Mouse (Mus musculus): ENCODE results near the gene Slc25a33.
"Not testable (repeated sequence)": the region's sequence is repeated elsewhere in the genome, so short reads cannot be mapped to it uniquely, and the experiment has no call there.

The Slc25a33 gene

DNA sequence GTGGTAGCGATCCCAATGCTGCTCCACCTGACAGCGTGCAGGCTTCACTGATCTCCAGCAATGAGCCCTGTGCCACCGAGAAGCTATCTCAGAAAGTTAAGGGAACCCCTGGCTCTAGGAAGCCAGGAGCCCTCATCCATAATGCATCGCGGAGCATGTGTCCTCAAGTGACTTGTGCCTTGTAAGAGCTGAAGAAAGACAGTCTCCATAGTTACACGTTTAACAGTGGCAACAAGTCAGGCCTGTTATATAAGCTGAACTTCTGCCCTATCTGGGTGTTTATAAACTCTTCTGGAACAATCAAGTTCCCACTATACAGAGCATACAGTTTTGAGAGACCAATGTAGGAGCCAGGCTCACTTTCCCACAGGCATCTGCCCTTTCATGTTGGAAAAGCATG, 15.7 kb downstream of the Slc25a33 start:
- no peak for DNase-seq (ENCODE audit: low read depth)

DNA sequence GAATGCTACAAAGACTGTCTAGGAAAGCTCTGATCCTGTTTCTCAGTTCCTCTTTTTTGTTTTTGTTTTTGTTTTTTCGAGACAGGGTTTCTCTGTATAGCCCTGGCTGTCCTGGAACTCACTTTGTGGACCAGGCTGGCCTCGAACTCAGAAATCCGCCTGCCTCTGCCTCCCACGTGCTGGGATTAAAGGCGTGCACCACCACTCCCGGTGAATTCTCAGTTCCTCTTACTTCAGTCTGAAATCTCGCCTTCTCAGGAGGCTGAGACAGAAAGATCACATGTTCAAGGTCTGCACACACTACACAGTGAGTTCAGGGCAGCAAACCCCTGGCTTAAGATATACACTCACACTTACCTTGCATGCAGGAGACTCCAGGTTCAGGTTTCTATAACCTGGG, 17.5 kb downstream of the Slc25a33 start:
- DNase-seq (ENCODE audit: low read depth) = not testable (repeated sequence)

DNA sequence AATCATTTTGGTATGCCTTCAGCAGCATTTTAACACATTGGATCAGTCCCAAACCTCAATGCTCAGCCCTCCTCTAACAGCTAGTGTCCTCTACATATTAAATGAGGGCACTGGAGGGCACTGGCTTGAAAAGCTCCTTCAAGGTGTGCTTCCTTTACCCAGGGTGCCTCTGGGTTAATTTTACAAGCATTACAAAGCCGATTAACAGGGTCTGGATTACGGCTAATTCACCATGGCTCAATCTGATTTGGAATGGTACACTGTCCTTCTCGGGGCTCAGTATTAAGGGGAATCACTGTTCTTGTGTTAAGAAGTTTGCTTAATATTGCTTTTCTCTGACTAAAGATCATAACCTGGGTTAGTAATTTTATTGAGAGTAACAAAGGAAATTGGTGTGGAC, 21.2 kb downstream of the Slc25a33 start:
- no peak for DNase-seq (ENCODE audit: low read depth)

GRCm38 (mm10) chr4:149752124-149752799, 21.8 kb downstream of the Slc25a33 start:
- DNase-seq (ENCODE audit: low read depth) = no peak

DNA sequence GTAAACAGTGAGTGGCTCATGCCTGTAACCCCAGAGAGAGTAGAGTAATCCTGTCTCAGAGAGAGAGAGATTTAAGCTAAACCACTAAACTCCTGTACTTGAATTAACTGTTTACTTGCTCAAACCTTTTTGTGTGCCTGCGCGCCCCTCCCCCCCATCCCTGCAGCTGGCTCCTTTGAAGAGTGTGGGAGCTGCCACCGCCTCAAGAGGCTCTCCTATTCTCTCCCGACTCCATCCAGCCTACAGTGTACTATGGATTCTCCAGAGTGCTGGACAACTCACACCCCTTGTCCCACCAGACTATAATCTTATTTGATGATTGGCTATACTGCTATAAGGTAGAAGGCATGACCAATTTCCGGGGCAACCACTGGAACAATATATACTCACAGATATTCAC, 23.4 kb downstream of the Slc25a33 start:
- DNase-seq (ENCODE audit: low read depth) = no peak

GRCm38 (mm10) chr4:149749663-149750015, 24.4 kb downstream of the Slc25a33 start:
- not testable (repeated sequence) for DNase-seq (ENCODE audit: low read depth)

DNA sequence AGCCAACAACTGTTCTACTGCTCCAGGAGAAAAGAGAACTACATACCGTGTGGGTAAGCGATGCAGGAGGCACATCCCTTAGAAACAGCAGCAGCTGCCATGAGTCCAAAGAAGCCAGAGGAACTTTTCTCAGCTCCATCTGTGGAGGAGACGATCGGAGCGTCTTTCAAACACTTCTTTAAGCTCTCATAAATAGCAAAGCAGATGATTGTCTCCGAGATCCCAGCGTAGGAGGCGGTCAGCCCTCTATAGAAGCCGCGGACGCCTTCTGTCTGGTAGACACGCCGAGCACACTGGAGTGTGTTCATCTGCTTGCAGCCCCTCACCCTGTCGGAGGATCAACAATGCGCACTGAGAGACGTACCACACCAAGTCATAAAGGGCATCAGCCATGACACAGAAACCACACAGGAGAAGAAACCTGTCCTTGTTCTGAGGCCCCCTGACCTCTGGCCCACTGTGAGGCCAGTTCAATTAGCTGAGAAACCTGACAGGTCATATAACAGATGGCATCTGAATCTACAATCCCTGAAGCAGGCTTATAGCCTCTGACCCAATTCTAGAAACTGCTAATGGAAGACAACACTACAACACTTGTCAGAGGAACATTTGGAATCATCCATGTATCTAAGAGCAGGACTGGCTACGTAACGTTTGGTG, 24.9 kb downstream of the Slc25a33 start:
- no peak for DNase-seq (ENCODE audit: low read depth)

DNA sequence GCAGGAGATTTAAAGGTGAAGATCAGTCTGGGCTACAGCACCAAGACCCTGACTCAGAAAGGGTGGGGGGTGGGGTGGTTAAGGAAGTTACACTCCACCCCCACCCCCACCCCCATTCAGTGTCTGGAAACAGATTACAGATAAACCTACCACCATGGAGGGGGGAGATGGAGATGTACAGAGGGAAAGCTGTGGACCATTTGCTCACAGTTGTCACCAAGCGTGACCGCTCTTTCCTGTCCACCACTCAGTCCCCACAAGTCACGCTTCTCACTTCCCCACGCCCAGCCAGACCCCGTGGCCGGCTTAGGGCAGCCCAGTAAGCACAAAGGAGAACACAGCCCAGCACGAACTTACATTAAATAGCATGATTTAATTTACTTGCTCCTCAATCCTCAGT, 30.0 kb downstream of the Slc25a33 start:
- no peak for DNase-seq (ENCODE audit: low read depth)

DNA sequence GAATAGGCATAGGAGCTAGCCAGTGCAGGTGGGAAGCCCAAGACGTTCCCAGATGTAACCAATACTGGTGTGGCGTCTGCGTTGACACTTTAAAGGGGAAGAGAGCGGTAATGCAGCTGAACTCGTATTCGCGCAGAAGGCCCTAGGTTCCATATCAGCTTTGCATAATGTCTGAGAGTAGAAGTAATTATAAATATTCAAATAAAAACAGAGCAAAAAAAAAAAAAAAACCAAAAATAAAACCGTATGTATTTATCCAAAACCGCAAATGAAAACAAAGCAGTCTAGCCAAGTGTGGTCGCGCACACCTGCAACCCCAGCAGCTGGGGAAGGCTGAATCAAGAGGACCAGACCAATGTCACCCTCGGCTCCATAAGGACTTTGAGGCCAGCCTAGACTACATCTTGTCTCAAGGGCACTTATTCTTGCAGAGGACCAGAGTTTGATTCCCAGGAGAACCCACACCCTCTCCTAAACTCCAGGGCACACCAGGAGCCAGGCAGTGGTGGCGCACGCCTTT, 32.0 kb downstream of the Slc25a33 start:
- DNase-seq (ENCODE audit: low read depth) = no peak

- no peak for DNase-seq (ENCODE audit: low read depth)
Measured at GRCm38 (mm10) chr4:149740301-149740700, 33.8 kb downstream of the Slc25a33 start.

- no peak for DNase-seq (ENCODE audit: low read depth)
Measured at GRCm38 (mm10) chr4:149739478-149739877, 34.6 kb downstream of the Slc25a33 start.

- peak; percentile 69 for DNase-seq (ENCODE audit: low read depth)
Measured at GRCm38 (mm10) chr4:149737383-149738324, 36.4 kb downstream of the Slc25a33 start, which contains the start of gene Tmem201. TSS of gene Tmem201 (minus strand) at chr4:149738044.

DNA sequence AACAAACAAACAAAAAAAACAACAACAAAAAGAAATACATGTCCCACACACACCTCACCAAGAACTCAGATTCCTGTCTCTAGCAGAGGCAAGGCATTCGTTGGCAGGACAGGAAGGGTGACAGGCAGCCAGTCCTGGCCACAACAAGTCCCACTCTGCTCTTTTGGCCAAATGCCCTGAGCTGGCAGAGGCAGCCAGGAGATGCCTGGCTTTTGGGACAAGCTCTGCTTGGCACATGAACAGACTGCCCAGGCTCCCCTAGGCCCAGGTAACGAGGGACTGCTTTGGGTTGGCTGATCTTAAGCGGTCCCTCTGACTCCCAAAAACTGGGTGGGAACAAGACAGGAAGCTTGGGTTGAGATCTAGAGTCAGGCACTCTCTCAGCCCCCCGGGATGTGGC, 37.5 kb downstream of the Slc25a33 start:
- no peak for DNase-seq (ENCODE audit: low read depth)

DNA sequence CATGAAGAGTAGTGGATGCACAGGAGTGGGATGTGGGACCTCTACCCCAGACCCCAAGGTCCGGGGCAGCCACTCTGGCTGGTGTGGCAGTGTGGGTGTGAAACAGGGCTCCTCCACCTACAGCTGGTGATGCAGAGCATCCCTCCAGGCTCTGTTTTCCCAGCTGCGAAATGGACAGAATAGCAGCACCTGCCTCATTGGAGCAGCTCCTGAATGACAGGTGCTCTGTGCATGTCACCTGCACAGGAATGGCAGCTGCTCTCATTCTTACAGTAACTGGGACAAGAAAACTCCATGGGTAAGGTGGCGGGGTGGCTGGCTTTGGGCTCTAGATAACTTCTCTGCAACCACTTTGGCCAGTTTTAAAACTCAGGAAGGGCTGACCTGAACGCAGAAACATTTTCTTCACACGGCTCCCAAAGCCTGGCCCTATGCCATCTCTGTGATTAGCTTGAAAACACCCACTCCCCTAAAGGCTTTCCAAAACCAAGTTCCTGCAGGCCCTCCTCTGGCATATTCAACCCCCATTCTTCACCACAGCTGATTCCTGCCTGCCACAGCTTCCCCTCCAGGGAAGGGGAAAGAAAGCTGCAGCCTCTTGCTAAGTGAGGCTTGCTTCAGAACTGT, 38.3 kb downstream of the Slc25a33 start:
- DNase-seq (ENCODE audit: low read depth) = no peak

DNA sequence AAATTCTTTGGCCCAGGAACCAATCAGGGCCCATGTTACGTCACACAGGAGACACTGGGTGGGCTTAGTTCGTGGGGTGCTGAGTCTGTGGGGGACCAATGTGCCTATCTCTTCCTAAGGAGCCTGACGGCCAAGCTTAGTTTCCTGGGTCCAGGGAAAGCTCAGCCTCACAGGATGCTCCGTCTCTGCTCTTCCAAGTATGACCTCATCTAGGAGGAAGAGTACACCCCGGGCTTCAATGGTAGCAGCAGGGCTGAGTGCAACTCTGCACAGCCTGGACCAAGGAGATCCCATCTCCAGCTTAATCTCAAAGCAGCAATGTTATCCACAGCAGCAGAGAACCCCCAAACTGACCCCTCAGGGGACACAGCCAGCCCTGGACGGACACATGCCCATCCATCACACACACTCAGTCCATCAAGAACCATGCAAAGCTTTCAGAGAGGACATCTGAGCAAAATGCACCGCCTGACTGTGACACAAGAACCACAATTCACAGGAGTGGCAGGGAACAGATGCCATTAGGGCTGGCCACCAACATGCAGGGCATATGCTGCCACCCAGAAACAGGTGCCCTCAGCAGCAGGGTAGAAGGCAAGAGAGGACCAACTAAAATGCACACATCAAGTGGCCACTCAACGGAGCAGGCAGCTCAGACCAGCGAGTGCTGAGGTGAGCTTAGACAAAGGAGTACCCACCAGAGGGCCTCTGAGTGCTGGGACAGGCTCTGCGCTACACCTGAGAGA, 39.2 kb downstream of the Slc25a33 start:
- no peak for DNase-seq (ENCODE audit: low read depth)

DNA sequence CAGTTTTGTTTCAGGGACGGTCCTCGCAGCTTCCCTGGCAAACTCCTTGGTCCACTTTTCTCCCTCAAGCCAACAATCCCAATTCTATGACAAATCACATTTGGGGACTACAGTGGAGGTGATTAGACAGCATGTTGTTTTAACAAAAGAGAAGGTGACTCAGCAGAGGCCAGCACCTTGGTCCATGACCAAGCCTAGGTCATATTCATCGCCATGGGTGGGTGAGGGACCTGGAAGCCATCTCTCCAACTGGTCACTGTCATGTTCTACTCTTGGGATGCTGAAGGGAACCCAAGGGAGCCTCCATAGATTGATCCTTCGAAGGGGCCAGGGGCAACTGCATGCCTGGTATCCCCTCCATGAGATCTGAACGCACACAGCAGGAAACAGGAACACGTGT, 39.8 kb downstream of the Slc25a33 start:
- DNase-seq (ENCODE audit: low read depth) = no peak

GRCm38 (mm10) chr4:149733748-149734147, 40.3 kb downstream of the Slc25a33 start:
- DNase-seq (ENCODE audit: low read depth) = no peak

DNA sequence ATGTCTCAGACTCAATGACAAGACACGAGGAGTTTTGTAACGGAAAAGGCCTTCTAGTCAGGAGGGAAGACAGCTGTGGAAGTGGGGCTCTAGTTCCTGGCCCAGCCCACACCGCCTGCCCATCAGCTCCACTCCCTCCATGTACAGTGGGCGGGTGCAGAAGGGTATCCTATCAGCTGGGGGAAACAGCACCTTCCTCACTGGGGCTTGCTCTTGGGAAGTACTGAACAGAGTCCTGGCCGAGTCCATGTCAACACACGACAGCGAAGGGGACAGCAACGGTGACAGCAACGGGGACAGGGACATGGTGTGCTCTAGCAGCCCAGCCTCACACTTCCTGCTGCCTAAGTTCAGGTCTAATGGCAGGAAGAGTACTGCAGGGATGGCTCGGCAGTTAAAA, 41.3 kb downstream of the Slc25a33 start:
- DNase-seq (ENCODE audit: low read depth) = no peak

- DNase-seq (ENCODE audit: low read depth) = no peak
Measured at GRCm38 (mm10) chr4:149732313-149732712, 41.8 kb downstream of the Slc25a33 start.

DNA sequence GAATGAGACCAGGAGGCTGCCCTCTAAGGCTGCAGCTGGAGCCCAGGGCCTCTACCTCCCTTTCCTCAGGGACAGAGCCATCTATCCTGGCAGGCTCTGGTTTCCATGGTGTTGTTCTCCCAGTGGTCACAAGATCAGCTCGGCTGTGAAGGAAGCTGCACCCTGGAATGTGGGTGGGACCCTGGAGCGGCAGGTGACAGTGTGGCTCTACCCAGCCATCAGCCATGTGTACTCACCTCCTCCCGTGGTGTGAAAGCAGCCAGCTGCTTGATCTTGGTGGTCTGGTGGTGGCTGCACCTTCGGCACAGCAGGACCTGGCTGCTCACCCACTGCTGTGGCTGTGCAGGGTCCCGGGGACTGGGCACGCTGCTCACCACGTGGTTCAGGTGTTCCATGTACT, 43.2 kb downstream of the Slc25a33 start:
- DNase-seq (ENCODE audit: low read depth) = no peak

- DNase-seq (ENCODE audit: low read depth) = no peak
Measured at GRCm38 (mm10) chr4:149728810-149729209, 45.3 kb downstream of the Slc25a33 start.

Measured in fibroblast of lung, adult 2 months (primary cell).